Mouse (Mus musculus) megakaryocyte, embryonic 14.5 days (primary cell): ENCODE measurements around the gene Vps8.

Experiments
- FLI1 ChIP-seq: IDR thresholded peaks from 2 replicates; pipeline ENCODE4 v1.6.1; 2012; ENCODE audit warnings: low read length, inconsistent platforms, mixed read lengths
- GATA1 ChIP-seq: IDR thresholded peaks from 3 replicates; pipeline ENCODE4 v1.6.1; 2012; ENCODE audit warnings: mixed read lengths, low read length, inconsistent platforms, borderline replicate concordance

GRCm38 (mm10) chr16:21477074-21477473 lies 54.2 kb downstream of the Vps8 start:
- TF ChIP-seq GATA1 (no peak), FLI1 (no peak)
